Mouse (Mus musculus): ENCODE measurements at regions not wholly inside any gene's neighbourhood (a gene's known extent, or its start where the extent isn't known, plus 50 kb on each side); places are given as distances from the start of the nearest gene placed in this dataset.

DNA sequence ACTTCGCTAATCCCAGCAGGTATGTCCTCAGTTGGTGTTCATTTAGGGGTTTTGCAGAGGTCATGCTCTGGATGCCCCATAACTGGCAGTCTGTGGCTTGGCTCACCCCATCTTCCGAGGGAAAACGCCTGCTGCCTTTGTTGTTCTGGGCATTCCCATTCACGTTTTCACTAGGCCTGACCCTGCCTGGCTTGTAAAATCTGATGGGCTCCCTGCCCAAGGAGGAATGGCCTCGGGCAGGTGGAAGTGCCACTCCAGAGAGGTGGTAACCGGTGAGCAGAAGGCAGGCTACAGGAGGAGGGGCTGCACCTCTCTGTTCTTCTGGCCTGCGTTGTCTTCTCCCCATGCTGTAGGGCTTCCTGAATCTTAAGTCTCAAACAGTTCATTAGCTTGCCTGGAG is 342.6 kb upstream of the Klf4 start:
- Histone ChIP-seq H3K27ac (replicated peaks) (no peak overlapping the region), H3K27me3 (no peaks in the 10 kb centered on the region), H3K9ac (replicated peaks) (no peak overlapping the region), H3K36me3 (no peaks in the 10 kb centered on the region), H3K4me1 (peaks cover 4% of the 10 kb centered on the region; the same call in 1 of the 2 replicates), H3K4me2 (replicated peaks) (no peak overlapping the region), H3K4me3 (no peak overlapping the region), H3K9me3 (no peaks in the 10 kb centered on the region)
- WGBS, result 60% methylated on average over 7 of the region's 7 CpGs
- no peak for ATAC-seq (replicated peaks)

DNA sequence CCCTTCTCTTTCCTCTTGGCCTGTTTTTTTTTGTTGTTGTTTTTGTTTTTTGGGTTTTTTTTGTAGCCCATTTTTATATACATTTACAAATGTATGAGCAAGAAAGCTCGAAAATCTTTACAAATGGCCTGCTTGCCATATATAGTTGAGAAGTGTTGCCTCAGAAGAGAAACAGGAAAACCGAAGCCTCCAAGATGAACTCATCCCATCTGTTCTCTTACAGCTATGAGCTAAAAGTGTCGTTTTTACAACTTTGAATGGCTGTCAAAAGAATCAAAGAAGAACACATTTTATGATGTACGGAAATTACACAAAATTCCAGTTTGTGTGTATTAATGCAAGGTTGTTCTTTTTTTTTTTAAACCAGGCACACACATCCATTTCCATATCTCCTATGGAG is 342.0 kb upstream of the Klf4 start:
- Histone ChIP-seq H3K36me3 (no peaks in the 10 kb centered on the region), H3K9me3 (no peaks in the 10 kb centered on the region), H3K9ac (replicated peaks) (no peak overlapping the region), H3K4me1 (peaks cover 4% of the 10 kb centered on the region; the same call in 1 of the 2 replicates), H3K27ac (replicated peaks) (no peak overlapping the region), H3K27me3 (no peaks in the 10 kb centered on the region), H3K4me3 (no peak overlapping the region), H3K4me2 (replicated peaks) (no peak overlapping the region)
- 73% methylated on average over 4 of the region's 4 CpGs for WGBS
- ATAC-seq (replicated peaks), result no peak

- Histone ChIP-seq H3K27me3 (no peaks in the 10 kb centered on the region), H3K4me3 (no peak overlapping the region), H3K36me3 (no peaks in the 10 kb centered on the region), H3K9me3 (no peaks in the 10 kb centered on the region), H3K27ac (replicated peaks) (no peak overlapping the region), H3K4me1 (no peaks in the 10 kb centered on the region), H3K9ac (replicated peaks) (no peak overlapping the region), H3K4me2 (replicated peaks) (no peak overlapping the region)
- no peak for ATAC-seq (replicated peaks)
- 70% methylated on average over 2 of the region's 2 CpGs for WGBS
Observed at GRCm38 (mm10) chr4:55860055-55860454, 327.8 kb upstream of the Klf4 start.

DNA sequence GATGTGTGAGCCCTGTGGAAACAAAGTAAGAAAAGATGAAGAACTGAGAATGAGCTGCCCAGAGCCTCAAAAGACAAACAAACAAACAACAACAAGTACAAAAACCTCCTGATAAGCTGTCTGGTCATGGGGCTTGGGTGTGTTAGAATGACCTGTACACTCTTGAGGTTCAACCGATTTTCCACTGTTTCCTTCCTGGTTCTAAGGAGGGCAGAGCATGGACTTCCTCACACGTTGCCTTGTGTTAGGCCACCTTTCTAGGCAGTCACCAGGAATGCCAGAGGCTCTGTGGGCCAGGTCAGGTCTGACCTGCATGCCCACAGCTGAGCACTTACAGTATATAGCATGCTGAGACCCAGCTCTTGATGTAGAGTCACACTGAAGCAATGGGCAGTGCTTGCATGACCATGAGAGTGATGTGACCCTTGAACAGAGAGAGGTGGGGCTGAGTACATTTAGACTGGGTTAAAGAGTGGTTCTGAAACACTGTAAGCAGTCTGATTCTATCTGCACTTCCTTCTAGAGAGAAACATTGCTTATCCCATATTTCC is 327.0 kb upstream of the Klf4 start:
- Histone ChIP-seq H3K9me3 (no peaks in the 10 kb centered on the region), H3K36me3 (no peaks in the 10 kb centered on the region), H3K9ac (replicated peaks) (no peak overlapping the region), H3K4me1 (no peaks in the 10 kb centered on the region), H3K4me2 (replicated peaks) (no peak overlapping the region), H3K4me3 (no peak overlapping the region), H3K27me3 (no peaks in the 10 kb centered on the region), H3K27ac (replicated peaks) (no peak overlapping the region)
- no peak for ATAC-seq (replicated peaks)
- WGBS, result 86% methylated on average over 2 of the region's 2 CpGs

DNA sequence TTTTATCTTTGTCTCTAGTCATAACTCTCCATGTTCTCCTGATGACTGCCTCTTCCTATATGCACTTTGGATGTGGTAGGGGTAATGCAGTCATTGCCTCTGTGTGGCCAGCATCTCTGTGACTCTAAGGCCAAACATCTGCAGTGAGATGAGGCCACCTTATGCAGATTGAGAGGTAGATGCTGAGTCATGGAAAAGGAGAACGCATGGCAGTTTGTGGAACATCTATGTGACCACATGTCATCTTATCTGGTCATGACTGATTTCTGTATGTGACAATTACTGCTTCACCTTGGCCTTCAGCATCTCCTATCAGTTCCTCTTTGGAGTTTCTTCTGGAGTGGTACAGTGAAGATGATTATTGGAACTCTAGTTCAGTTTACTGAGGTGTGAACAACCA is 319.2 kb upstream of the Klf4 start:
- no peak overlapping the region for H3K9ac ChIP-seq (replicated peaks)
- no peaks in the 10 kb centered on the region for H3K4me1 ChIP-seq
- H3K27ac ChIP-seq (replicated peaks), result no peak overlapping the region
- no peaks in the 10 kb centered on the region for H3K9me3 ChIP-seq
- no peaks in the 10 kb centered on the region for H3K27me3 ChIP-seq
- ATAC-seq (replicated peaks), result no peak
- no peak overlapping the region for H3K4me3 ChIP-seq
- H3K36me3 ChIP-seq, result no peaks in the 10 kb centered on the region
- WGBS, result 100% methylated on average over 1 of the region's 1 CpGs
- no peak overlapping the region for H3K4me2 ChIP-seq (replicated peaks)

- ATAC-seq (replicated peaks), result no peak
- Histone ChIP-seq H3K36me3 (no peaks in the 10 kb centered on the region), H3K27me3 (no peaks in the 10 kb centered on the region), H3K4me2 (replicated peaks) (no peak overlapping the region), H3K4me3 (no peak overlapping the region), H3K4me1 (no peaks in the 10 kb centered on the region), H3K9me3 (no peaks in the 10 kb centered on the region), H3K9ac (replicated peaks) (no peak overlapping the region), H3K27ac (replicated peaks) (no peak overlapping the region)
- WGBS, result 90% methylated on average over 5 of the region's 5 CpGs
Observed at GRCm38 (mm10) chr4:55851027-55851426, 318.8 kb upstream of the Klf4 start.

GRCm38 (mm10) chr4:55843727-55844401 is 311.6 kb upstream of the Klf4 start:
- Histone ChIP-seq H3K4me2 (replicated peaks) (no peak overlapping the region), H3K27ac (replicated peaks) (no peak overlapping the region), H3K4me1 (peaks cover 6% of the 10 kb centered on the region), H3K27me3 (no peaks in the 10 kb centered on the region), H3K9me3 (no peaks in the 10 kb centered on the region), H3K9ac (replicated peaks) (no peak overlapping the region), H3K4me3 (no peak overlapping the region), H3K36me3 (no peaks in the 10 kb centered on the region)
- ATAC-seq (replicated peaks), result no peak
- 51% methylated on average over 12 of the region's 12 CpGs for WGBS

GRCm38 (mm10) chr4:55838568-55838967 is 306.3 kb upstream of the Klf4 start:
- no peak overlapping the region for H3K27ac ChIP-seq (replicated peaks)
- H3K4me3 ChIP-seq, result no peak overlapping the region
- H3K27me3 ChIP-seq, result no peaks in the 10 kb centered on the region
- H3K36me3 ChIP-seq, result no peaks in the 10 kb centered on the region
- no peak overlapping the region for H3K4me2 ChIP-seq (replicated peaks)
- ATAC-seq (replicated peaks), result no peak
- no peaks in the 10 kb centered on the region for H3K9me3 ChIP-seq
- H3K4me1 ChIP-seq, result no peaks in the 10 kb centered on the region; the same call in 1 of the 2 replicates
- no peak overlapping the region for H3K9ac ChIP-seq (replicated peaks)
- WGBS, result 85% methylated on average over 3 of the region's 3 CpGs

GRCm38 (mm10) chr4:55824047-55824760 is 291.9 kb upstream of the Klf4 start:
- H3K27ac ChIP-seq (replicated peaks), result no peak overlapping the region
- H3K36me3 ChIP-seq, result no peaks in the 10 kb centered on the region
- no peaks in the 10 kb centered on the region for H3K9me3 ChIP-seq
- no peak overlapping the region for H3K9ac ChIP-seq (replicated peaks)
- H3K4me2 ChIP-seq (replicated peaks), result no peak overlapping the region
- ATAC-seq (replicated peaks), result no peak
- no peaks in the 10 kb centered on the region for H3K27me3 ChIP-seq
- no peak overlapping the region for H3K4me3 ChIP-seq
- WGBS, result 79% methylated on average over 9 of the region's 9 CpGs
- no peaks in the 10 kb centered on the region for H3K4me1 ChIP-seq

DNA sequence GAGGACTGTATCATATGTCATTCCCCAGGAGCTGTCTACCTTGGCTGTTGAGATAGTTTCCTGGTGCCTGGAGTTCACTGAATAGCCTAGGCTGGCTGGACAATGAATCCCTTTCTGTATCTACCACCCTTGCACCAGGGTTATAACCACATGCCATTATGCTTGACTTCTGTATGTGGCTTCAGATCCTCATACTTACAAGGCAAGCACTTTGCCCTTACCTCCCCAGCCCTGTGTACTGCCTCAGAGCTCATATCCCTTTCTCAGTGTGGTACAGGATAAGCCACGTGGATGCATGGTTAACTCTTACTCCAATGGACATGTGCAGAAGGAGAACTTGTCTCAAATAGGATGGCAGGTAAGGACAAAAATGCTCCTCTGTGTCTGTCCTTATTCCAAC is 291.3 kb upstream of the Klf4 start:
- no peaks in the 10 kb centered on the region for H3K4me1 ChIP-seq
- no peaks in the 10 kb centered on the region for H3K36me3 ChIP-seq
- no peak overlapping the region for H3K4me2 ChIP-seq (replicated peaks)
- no peak overlapping the region for H3K27ac ChIP-seq (replicated peaks)
- no peak for ATAC-seq (replicated peaks)
- H3K9me3 ChIP-seq, result no peaks in the 10 kb centered on the region
- no peaks in the 10 kb centered on the region for H3K27me3 ChIP-seq
- 81% methylated on average over 1 of the region's 1 CpGs for WGBS
- no peak overlapping the region for H3K9ac ChIP-seq (replicated peaks)
- H3K4me3 ChIP-seq, result no peak overlapping the region

DNA sequence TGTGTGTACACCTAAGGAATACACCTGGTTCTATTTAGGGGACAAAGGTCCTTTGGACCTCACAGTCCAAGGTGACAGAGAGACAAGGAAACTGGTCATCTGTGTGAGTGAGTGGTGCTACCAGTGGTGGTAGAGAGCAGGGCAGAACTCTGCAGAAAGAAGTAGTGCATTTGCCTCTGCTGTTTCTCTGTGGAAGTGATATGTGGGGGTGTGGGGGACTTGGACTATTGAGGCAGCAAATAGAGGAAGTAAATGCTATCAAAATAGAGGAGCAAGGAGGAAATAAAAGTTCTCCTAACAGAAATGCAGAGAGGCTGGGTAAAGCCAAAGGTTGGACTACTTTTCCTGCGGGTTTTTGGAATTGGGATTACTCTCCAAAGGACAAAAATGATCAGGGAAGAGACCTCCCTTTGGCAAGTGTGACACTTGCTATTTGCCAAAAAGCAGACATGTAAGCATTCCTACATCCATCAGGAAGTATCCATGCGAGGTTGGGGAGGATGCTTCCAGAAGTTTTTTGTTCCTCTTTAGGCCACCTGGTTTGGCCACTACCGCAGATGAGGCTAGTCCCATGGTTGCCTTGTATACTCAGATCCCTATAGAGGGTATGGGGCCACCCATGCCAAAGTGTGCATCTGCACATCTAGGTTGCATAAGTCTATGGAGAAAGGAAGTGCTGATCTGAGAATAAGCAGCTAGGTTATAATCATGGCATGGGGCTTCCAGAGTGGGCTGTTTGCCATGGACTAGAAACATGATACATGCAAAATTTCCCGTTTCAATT is 285.0 kb upstream of the Klf4 start:
- Histone ChIP-seq H3K4me1 (no peaks in the 10 kb centered on the region), H3K4me2 (replicated peaks) (no peak overlapping the region), H3K9ac (replicated peaks) (no peak overlapping the region), H3K9me3 (no peaks in the 10 kb centered on the region), H3K36me3 (no peaks in the 10 kb centered on the region), H3K27me3 (no peaks in the 10 kb centered on the region), H3K4me3 (no peak overlapping the region), H3K27ac (replicated peaks) (no peak overlapping the region)
- WGBS, result 90% methylated on average over 4 of the region's 4 CpGs
- no peak for ATAC-seq (replicated peaks)

GRCm38 (mm10) chr4:55815832-55816231 is 283.6 kb upstream of the Klf4 start:
- Histone ChIP-seq H3K36me3 (no peaks in the 10 kb centered on the region), H3K9me3 (no peaks in the 10 kb centered on the region), H3K27ac (replicated peaks) (no peak overlapping the region), H3K4me2 (replicated peaks) (no peak overlapping the region), H3K9ac (replicated peaks) (no peak overlapping the region), H3K4me3 (no peak overlapping the region), H3K27me3 (no peaks in the 10 kb centered on the region), H3K4me1 (no peaks in the 10 kb centered on the region)
- ATAC-seq (replicated peaks), result no peak
- WGBS, result 94% methylated on average over 3 of the region's 3 CpGs
